Mouse (Mus musculus) urinary bladder, postnatal 14 days (tissue): Measurements from ENCODE around the gene Taok2.
"Not testable (repeated sequence)": the region's sequence is repeated elsewhere in the genome, so short reads cannot be mapped to it uniquely, and the experiment has no call there.

Experiments
- DNase-seq: peaks from one replicate; pipeline ENCODE4 v3.0.0; 2021; ENCODE audit warnings: low spot score

Gene Taok2

DNA sequence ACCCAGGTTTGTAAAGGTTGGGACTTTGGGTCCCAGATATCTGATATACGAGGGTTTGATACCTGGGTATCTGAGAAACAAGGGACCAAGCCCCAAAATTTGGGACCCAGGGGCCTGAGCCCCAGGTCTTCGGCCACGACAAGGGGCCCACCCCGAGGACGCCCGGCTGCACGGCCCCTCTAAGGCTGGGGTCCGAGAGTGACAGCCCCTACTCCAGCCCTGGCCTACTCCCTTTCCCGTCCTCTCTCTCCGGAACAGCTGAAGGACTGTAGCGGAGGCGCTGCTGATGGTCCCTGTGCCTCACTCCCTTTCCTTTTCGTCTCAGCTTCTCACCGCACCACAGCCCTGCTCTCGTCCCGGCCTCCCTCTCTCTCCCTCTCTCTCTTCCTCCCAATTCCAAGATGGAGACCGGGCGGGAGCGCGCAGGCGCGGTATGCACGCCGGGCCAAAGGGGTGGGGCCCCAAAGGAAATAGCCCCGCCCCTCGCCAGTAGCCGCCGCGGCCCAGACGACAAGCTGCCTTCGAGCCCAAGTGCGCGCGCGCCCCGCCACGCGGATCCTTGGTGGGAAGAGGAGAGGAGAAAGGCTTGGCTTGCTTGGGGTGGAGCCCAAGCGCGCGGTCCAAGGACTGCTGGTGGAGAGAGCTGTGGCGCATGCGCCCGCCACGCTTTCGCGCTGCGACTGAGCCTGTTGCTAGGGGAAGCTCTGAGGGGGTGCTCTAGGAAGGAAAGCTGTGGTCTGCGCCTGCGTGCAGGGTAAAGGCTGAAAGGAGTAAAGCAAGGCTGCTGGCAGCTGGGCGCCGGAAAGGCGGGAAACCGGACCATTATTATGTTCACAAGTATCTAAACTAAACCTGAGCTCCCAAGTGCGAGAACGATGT lies at the start of gene Taok2:
Gene Taok2, minus strand, starts transcription at position 418 of the 879 bp plus-strand sequence.
- peak; percentile 98 for DNase-seq

DNA sequence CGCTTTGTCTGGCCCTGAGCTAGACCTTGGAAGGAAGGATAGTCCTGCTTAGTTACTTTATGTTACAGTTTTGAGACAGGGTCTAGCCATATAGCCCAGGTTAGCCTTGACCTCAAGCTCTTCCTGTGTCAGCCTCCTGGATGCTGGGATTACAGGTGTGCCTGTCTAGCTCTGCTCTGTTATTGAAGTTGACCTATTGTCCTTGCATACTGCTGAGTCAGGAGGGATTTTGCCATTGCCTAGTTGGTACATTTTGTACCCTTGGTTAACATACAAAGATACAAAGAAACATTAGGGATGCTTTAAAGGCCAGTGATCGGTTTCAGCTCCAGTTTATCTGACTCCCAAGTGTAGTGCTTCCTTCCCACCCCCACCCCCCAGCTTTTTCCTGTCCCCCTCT lies 48.1 kb upstream of the Taok2 start:
- no peak for DNase-seq

DNA sequence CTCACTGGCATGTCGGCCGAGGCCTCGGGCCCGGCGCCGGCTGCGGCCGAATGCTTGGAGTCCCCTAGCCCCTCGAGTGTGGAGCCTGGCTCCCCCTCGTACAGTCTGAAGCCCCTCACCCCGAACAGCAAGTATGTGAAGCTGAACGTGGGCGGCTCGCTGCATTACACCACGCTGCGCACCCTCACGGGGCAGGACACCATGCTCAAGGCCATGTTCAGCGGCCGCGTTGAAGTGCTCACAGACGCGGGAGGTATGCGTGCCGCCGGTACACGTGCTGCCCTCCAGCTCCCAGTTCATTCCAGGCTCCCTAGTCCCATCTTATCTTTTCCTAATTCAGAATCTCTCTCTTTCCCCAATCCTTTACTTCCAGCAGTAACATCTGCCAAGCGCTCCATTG lies 44.5 kb upstream of the Taok2 start:
- DNase-seq = no peak

DNA sequence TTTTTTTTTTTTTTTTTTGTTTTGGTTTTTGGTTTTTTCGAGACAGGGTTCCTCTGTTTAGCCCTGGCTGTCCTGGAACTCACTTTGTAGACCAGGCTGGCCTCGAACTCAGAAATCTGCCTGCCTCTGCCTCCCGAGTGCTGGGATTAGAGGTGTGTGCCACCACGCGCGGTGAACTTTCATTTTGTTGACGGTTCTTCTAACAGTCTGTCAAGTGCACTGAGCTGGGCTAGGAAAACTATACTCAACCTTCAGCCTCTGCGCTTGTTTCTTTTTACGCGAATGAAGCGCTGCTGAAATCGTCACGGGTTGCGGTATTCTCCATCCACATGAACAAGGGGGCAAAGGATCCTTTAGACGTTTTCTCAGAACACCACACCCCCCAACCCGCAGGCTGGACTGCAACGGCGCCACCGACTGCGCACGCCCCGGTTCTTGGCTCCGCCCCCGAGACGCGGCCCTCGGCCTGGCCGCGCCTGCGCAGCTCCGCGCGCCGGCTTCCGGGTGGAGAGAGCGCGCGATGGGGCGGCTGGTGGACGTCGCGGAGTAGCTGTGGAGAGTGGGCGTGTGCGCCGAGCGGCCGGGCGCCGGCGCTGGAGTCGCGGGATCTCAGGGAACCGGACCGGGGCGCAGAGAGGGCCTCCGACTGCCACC lies 44.0 kb upstream of the Taok2 start, which contains the start of gene Kctd13:
Gene Kctd13, plus strand, starts transcription at position 496 of the 654 bp plus-strand sequence.
- DNase-seq = peak; percentile 92

DNA sequence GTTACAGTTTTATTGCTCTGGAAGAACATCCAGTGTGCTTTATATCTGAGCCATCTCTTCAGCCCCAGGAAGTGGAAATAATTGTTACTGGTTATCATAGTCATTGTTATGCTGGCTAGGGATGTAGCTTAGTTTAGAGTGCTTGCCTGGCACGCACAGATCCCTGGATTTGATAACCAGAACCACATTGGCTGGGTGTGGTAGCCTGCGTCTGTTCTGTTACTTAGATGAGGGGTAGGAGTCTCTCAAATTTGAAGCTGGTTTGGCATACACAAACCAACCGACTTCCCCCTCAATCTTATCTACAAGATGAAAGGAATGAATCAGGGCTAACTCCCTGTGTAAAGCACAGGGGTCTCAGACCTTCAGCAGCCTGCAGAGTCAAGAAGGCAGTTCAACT lies 41.8 kb upstream of the Taok2 start:
- no peak for DNase-seq

DNA sequence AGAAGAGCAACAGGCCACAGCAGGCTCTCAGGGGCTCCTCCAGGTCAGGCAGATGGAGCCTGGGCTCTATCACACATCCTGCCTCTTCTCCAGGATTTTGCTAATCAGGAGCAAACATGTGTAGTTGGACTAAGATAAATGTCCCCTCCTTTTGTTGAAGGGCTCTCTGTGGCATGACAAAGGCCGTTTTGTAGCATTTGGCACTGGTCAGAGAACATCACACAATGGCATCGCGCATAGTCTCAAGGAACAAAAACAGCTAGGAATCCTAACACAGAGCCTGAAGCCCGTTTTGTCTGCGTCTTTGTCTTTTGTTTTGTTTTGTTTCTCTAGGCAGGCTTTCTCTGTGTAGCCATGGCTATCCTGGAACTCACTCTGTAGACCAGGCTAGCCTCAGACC lies 39.5 kb upstream of the Taok2 start:
- DNase-seq = no peak

DNA sequence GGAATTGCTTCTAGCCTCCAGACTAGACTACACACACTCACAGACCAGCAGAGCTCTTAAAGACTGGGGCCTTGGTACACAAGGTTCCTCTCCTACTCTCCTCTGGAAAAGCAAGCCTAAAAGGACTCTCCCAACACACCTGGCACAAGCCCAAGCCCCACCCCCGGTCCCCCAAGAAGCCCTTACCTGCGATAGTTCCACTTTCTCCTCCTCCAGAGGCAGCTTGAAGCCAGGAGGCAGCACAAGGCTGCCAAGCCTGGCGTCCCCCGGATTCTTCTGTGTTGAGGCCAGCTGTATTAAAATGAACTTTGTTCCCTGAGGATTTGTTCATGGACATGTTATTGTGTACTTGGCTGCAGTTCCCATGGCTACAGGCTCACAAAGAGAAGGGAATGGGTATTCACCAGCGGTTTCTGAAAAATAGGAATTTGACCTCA lies 38.1 kb upstream of the Taok2 start, which contains the start of gene Tmem219:
Gene Tmem219, minus strand, starts transcription at position 294 of the 437 bp plus-strand sequence.
- peak; percentile 46 for DNase-seq

DNA sequence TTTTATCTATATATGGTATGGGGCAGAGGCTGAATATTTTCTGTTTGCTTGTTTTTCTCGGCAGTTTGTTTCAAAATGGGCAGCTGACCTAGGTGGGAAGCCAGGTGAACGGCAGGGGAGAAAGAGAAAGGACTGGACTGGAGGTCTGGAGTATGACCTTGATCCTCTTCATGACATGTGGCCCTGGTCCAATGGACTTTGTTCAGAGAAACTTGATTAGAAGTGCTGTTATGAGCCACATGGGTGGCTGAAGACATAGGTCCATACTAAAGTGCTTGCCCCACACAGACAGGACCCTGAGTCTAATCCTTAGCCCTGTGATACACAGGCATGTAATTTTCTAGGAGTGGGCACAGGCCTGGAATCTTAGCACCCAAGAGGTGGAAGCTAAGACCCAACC lies 37.1 kb upstream of the Taok2 start:
- DNase-seq = no peak

DNA sequence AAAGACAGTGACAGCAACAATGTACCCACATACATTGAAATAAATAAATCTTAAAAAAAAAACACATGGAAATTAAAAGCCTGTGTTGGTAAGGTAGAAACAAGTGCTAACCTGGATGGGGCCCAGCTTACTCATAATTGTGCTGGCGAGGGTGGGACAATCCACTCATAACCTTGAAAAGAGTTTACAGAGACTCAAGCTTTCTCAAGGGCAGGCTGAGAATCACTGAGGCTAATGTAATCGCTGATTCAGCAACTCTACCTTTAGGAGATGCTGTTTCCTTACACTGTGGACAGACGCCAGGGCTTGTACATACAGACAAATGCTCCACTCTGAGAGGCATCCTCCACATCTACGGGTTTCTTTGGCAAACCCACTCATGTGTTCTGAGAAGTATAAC lies 35.5 kb upstream of the Taok2 start:
- no peak for DNase-seq

DNA sequence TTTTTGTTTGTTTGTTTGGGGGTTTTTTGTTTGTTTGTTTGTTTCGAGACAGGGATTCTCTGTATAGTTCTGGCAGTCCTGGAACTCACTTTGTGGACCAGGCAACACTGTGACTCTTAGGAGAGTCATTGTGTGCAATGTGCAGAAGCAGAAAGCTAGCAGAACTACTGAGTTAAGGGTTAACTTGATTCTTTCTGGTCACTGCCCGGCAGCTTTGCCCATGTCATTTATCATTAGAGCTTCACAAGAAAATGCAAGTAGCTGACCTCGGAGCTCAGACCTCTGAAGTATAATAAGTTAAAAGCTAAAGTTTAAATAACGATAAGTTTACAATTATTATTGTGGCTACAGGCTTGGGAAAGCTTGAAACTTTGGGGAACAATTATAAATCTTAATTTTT lies 33.9 kb upstream of the Taok2 start:
- not testable (repeated sequence) for DNase-seq

DNA sequence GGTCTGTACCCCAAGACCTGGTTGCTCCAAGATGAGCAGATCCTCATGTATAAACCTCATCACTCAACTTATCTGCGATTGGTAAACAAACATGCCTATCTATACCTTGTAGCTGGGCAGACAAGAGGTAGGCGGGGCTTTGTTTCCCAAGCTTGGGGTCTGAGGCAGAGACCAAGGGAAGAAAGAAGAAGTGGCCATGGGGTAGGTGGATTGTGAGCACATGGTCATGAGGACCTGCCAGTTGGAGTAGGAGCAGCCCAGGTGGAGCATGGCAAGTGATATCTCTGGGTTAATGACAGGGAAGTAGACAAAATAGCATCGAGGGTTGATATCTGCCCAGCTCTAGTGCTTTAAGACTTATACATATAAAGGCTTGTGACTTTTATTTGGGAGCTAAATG lies 30.3 kb upstream of the Taok2 start:
- DNase-seq = no peak

DNA sequence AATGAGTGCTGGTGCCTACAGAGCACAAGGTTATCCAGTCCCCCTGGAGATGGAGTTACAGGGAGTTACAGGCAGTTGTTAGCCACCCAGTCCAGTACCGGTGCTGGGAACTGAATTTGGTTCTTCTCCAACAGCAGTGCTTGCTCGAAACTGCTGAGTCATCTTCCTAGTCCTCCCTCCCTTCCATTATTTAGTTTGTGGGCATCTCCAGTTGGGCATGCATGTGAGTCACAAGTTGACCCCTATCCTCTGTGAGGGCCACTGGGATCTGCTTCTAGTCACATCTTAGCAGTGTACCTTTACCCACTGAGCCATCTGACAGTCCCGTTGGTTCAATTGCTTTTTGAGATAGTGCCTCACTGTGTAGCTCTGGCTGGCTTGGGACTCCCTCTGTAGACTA lies 21.1 kb upstream of the Taok2 start:
- DNase-seq = no peak

DNA sequence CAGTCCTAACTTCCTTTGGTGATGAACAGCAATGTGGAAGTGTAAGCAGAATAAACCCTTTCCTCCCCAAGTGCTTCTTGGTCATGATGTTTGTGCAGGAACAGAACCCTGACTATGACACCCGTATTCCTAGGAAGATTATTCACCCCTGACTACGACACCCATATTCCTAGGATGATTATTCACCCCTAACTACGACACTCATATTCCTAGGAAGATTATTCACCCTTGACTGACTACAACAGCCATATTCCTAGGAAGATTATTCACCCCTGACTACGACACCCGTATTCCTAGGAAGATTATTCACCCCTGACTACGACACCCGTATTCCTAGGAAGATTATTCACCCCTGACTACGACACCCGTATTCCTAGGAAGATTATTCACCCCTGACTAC lies 15.3 kb upstream of the Taok2 start:
- not testable (repeated sequence) for DNase-seq

DNA sequence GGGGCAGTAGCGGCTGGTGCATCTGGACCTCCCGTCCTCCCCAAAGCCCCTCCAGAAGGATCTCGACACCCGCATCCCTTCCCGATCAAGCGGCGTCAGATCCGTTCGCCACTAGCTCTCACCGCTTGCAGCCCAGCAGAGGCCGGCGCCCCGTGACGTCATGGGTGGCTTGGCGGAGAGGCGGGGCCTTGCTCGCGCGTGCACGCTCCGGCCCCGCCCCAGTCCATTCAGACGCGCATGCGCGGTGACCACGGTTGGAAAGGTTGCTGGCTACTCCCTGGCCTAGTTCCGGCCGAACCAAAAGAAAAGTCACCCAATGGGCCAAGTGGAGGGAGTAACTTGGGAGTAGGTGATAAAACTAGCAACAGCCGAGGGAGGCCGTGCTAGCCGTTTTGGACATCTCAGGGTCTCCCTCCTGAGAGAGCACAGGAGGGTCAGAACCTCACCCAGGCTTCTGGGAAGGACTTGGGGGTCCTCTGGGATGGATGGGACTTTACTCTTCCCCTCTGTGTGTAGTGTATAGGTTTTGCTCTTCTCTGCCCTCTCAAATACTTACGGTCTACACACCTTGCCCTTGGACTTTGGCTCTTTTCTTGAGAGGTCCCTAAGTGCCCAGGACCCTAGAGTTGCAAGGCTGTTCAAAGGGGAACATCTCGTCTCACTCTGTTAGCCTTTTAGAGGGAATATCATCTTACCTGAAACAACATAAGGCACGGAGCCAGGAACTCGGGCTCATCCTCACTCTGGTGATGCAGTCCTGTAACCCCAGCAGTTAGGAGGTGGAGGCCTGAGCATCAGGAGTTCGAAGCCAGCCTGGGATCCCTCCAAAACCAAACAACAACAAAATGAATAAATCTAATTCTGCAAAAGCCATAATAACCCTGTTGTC lies 13.8 kb upstream of the Taok2 start:
- peak; percentile 98 for DNase-seq

DNA sequence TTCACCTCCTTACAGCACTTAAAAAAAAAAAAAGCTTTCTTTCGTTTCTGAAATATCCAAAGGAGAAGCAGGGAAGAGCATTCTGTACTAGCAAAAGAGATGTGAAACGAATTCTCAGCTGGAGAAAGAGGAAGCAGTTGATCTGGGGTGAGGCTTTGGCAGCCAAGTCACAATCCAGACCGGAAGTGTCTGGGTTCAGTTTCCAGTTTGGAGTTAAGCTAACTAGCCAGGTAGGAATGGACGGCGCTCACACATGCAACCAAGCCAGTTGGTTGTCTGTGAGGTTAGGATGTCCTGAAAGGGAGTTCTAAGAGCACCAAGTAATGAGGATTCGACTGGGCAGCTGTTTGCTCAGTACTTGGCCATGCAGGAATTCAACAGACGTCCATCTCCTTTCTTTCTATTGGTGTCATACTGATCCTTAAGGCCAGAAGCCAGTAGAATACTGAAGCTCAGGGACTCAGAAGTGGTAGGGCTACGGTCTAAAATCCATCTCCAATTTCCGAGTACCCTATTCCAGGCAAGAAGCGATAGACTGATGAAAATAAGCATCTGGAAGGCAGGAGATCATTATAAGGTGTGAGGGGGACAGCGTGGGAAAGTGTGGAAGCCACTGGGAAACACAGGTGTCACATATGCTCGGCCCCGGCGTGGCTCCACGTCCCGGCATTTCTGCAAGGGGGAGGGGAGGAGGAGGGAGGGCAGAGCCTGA lies 13.0 kb upstream of the Taok2 start:
- DNase-seq = no peak

DNA sequence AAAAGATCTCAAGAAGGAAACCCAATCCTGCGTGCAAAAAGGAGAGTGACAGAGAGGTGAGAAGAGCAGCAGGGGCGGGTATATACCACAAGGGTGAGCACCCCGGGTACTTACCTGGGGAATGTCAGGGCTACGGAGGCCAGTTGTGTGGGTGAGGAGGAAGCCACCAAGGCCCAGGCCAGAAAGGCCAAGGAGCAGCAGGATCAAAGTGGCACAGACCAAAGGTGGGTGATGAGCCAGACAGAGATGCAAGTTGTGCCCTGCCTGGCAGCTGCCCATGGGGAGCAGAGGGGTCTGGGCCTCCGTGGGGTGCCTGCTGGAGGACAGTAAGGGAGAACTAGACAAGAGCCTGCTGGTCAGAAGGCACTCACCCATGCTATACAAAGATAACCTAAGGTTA lies 12.4 kb upstream of the Taok2 start:
- DNase-seq = no peak

DNA sequence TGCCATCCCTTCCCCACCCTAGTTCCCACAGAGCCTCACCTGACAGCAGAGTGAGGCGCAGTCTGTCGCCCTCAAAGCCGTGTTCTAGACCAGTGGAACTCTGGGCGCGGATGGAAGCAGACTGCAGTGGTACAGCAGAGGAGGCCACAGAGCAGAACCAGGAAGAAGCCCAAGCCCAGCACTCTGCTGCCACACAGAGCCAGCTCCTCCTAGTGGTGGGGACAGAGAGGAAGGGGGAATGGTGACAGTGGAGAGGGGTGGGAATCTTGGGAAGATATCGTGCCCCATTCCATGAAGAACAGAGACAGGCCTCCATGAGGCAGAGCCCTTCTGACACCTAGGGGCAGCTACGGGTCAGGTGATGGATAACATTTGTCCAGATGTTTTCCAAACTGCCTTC lies 4.3 kb upstream of the Taok2 start:
- no peak for DNase-seq

DNA sequence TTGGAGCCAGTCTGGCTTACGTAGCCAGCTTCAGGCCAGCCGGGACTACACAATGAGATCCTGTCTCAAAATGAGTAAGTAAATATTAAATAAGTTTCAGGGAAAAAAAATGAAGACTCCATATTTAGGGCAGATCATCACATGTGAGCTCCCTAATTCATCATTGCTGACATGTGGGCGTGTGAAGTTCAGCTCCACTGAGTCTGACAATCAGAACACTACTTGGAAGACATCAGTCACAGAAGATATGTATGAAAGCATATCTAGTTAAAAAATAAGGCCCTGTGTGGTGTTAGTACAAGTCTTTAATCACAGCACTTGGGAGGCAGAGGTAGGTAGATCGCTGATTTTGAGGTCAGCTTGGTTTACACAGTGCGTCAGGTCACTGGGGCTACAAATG lies 2.8 kb upstream of the Taok2 start:
- no peak for DNase-seq

DNA sequence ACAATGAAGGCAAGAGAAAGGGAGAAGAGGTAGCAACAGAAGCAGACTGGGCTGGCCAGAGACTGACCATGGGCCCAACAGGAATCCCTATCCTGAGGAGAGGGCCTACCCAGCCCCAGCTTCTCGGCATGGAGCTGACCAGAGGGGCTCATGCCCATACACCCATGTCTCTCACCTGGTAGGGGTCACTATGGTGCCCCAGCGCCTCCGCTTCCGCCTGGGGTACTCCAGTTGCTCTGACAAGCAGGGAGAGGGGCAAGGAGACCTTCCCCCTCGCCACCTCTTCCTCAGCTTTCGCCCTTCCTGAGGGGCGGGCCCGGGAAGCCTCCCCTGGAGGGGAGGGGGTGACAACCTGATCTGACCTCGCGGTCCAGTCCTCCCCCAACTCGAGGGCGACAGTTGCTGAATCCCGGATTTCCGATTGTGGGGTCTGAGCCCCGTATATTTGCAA lies 747 bp downstream of the Taok2 start:
- DNase-seq = no peak

DNA sequence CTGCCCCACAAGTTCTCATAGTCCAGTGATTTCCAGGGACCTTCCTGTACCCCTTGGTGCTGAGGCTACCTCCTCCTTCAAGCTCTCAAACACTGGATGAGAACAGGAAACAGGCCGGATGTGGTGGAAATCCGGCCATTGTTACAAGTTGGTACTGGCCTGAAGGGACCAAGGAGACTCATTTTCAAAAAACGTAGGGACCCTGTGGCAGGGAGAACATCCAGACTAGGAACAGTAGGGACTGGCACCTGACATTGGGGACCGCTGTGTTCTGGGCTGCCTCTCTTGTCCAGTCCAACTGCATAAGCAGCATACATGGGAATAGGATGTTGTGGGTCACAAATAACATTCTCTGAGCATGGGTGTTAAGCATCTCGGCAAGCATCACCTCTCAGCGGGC lies 3.5 kb downstream of the Taok2 start:
- DNase-seq = no peak

DNA sequence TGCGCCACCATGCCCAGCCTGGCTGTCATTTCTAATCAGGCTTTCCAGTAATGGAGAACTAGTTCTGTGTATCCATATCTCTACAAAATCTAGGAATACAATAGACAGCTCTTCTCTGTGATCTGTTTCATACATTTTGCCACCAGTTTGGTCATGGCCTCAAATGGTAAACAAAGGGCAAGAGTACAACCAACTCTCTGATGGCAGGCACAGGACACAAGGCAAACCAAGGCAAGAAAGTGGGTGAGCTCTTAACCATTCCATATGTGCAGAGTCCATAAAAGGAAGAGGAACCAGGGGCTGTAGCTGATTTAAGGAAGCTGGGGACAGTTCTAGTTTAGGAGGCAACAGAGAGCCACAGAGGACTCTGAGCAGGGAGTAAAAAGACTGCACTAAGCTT lies 7.3 kb downstream of the Taok2 start:
- DNase-seq = no peak

DNA sequence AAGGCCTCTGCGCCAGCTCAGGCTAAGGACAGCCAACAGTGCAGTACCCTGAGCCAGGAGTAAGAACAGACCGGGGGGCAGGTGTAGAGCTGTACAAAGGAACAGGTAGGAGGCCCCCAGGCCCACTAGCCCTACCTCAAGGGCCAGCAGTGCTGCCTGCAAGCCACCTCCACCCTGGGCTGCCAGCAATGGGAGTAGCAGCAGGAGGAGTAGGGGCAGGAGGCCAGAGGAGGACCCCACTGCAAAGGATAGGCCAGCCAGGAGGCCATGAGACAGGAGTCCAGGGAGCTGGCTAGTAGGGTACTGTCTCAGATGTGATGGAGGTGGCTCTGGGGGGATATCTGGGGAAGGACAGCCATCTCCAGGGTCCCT lies 14.0 kb downstream of the Taok2 start:
- DNase-seq = no peak
